Comparison of ENCODE assay signal across 28 mouse cellular contexts in the genomic region with DNA sequence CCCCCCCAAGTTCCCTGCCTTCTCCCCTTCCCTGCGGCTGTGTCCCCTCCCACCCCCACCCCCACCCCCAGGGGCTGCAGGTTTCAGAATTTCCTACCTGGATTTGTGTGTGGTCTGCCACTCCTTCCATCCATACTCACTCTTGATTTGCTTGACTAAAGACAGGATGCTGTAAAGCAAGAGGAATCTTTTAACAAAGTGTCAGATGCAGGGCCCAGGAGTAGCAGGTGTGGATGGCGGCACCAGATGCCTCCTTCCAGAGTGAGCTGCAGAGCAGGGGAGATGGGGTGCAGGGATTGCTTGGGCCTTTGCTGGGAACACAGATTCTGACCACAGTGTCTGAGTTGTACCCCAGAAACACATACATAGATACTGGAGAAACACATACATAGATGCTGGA. TPM values are rescaled to one million over a fixed set of nuclear protein-coding genes. Genes with fewer than 3 reads are reported as not detected.
DNase-seq lines count a peak whose midpoint lies in the region; TF ChIP-seq lines count a peak whose summit lies in the region.
"Had no signal": no experiment of that assay in that cellular context is flagged by ENCODE, and none has a peak within 500 bp of the region (broad histone marks: within the 10 kb centered on the region; RNA-seq: fewer than 3 reads in every experiment).

No protein-coding gene starts in this region.

- no peaks in the 10 kb centered on the region for H3K9me3 ChIP-seq in ES-Bruce4 (replicated peaks; ENCODE audit: control insufficient read depth, insufficient read depth, low read length, poor library complexity, severe bottlenecking)

- TF ChIP-seq EP300 in ES-Bruce4 (IDR thresholded peaks at IDR 0.05; ENCODE audit: insufficient read depth, low read depth, low read length) = peak; percentile 87

- TF ChIP-seq CTCF in ES-Bruce4 (IDR thresholded peaks at IDR 0.05; ENCODE audit: low read depth, low read length) = no peak

- H3K4me3 ChIP-seq in ES-Bruce4 (ENCODE audit: low read depth, low read length) = no peak overlapping the region

- H3K27me3 ChIP-seq in ES-Bruce4 (ENCODE audit: control insufficient read depth, insufficient read depth, low read length, poor library complexity, severe bottlenecking) = no peaks in the 10 kb centered on the region
- H3K27me3 ChIP-seq: CH12.LX had no signal

- peak overlapping the region; percentile 73 for H3K27ac ChIP-seq in ES-Bruce4 (ENCODE audit: insufficient read depth, low read length)

- no peak for TF ChIP-seq POLR2A in ES-Bruce4 (IDR thresholded peaks at IDR 0.05; ENCODE audit: insufficient read depth, low read length)

- H3K36me3 ChIP-seq in ES-Bruce4 (ENCODE audit: control insufficient read depth, insufficient read depth, low read length, poor library complexity, severe bottlenecking) = no peaks in the 10 kb centered on the region
- H3K36me3 ChIP-seq: G1E had no signal

- no peak overlapping the region for H3K9ac ChIP-seq in ES-Bruce4 (ENCODE audit: low read depth, poor library complexity, severe bottlenecking)

- H3K4me1 ChIP-seq in ES-Bruce4 (ENCODE audit: control insufficient read depth, insufficient read depth, low read length) = peaks cover 8% of the 10 kb centered on the region

- DNase-seq in ES-CJ7 (ENCODE audit: low read depth, low spot score) (peak; percentile 55), R1 (ENCODE audit: low read depth, low spot score) (peak; percentile 40)
- no peak for DNase-seq in gastrocnemius, postnatal 10 days
- DNase-seq in testis, postnatal 10 days (ENCODE audit: low spot score) = no peak
- DNase-seq in embryo, embryonic 10 days (ENCODE audit: low spot score) = no peak
- DNase-seq: adrenal gland, adult 2 months; adrenal gland, adult 8-10 months; adrenal gland, postnatal 10 days; adrenal gland, postnatal 14 days; adrenal gland, postnatal 25 days; adrenal gland, postnatal 36 days; B cell, adult 2 months; cerebellum, adult 11 months; cerebellum, adult 11-12 months; cerebellum, adult 18-20 months; cerebellum, adult 2 months; cerebellum, adult 8-10 months; cerebellum, adult 9-10 months had no signal

RNA-seq across cellular contexts. Expression of gene Tmem233, which starts 57.6 kb away (rescaled TPM):
- not detected in 2 replicates for polyA plus RNA-seq in ES-Bruce4 (2011; ENCODE audit: insufficient read depth, insufficient read length, low read depth, missing spikeins)
- 10 to 100 TPM; 71.7 to 81.9 TPM for total RNA-seq in gastrocnemius, postnatal 10 days (2021)
- total RNA-seq: adrenal gland, adult 18-20 months; adrenal gland, adult 2 months; adrenal gland, adult 8-10 months; adrenal gland, postnatal 14 days; adrenal gland, postnatal 25 days; adrenal gland, postnatal 36 days; CH12.LX; ES-E14 had no signal
- polyA plus RNA-seq: activated CD4-positive, CD25-positive, alpha-beta regulatory T cell, adult 4 months; adrenal gland, adult 2 months; brain, embryonic 14.5 days; C2C12; CD4-positive, CD25-positive, alpha-beta regulatory T cell, adult 4 months; cerebellum, adult 2 months; G1E; Patski had no signal

Comparison
In these comparisons a context has a peak if more than half of its experiments do, and no peak if none do; other contexts are left out.
1. DNase-seq: peak in ES-CJ7 (single experiment) and R1 (single experiment); none in gastrocnemius, postnatal 10 days (single experiment), testis, postnatal 10 days (single experiment) and embryo, embryonic 10 days (single experiment).